Mouse (Mus musculus) embryonic fibroblast, embryonic 13.5 days (primary cell): ENCODE measurements around the gene Rptor.

Source experiments
- CTCF ChIP-seq: IDR thresholded peaks from 2 replicates; pipeline ENCODE4 v1.5.1; 2011; ENCODE audit warnings: mild to moderate bottlenecking, control low read depth, low read length, moderate library complexity, borderline replicate concordance; ENCODE audit not compliant: insufficient read depth
- POLR2A ChIP-seq: IDR thresholded peaks from 2 replicates; pipeline ENCODE4 v1.6.1; 2011; ENCODE audit warnings: low read depth, mild to moderate bottlenecking, control low read depth, low read length, moderate library complexity

DNA sequence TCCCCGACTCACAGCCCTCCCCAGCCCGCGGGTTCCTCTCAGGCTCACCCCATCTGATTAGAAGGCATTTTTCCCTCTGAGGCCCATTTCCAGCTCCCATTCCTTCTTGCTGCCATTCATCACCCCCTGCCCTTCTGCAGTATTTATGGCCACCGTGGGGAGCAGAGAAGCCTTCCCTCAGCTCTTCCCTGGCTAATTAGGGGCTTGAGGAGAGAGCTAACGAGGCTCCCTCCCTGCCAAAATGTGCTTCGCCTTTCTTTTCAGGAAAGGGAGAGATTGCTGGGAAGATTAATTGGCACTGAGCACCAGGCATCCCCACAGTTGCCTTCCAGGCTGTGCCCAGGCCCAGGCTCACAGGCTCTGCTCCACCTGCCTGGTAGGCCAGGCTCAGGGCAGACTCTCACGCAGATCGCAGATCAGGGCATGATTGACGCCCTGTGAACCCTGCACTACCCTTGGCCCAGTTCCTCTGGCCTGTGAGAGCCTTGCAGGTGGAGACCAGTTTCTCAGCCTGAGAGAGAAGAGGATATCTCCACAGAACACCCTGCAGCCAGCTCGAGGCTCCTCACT is 291.0 kb downstream of the Rptor start:
- no peak for TF ChIP-seq CTCF
- no peak for TF ChIP-seq POLR2A
